ENCODE assay signal across 9 mouse cellular contexts in the genomic region with DNA sequence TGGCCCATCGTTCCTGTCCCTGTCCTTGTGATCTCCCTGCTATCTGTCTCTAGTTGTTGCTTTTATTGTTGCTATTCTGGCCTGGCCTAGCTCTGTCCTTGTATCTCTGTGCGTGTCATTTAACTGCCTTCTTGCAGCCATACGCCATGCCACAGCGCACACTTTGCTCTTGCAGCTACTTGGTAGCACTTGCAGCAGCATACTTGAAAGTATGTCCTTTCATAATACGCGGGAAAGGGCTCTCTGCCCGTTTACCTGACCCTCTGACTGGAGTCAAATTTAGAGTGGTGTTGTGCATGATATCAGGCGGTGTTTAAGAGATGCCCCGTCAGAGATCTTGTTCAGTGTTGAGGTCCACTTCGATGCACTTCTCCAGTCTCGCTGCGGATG. TPM values are rescaled to one million over a fixed set of nuclear protein-coding genes. Genes with fewer than 3 reads are reported as not detected.
DNase-seq lines count a peak whose midpoint lies in the region; ATAC-seq and TF ChIP-seq lines count a peak whose summit lies in the region.
"Had no signal": no experiment of that assay in that cellular context is flagged by ENCODE, and none has a peak within 500 bp of the region (broad histone marks: within the 10 kb centered on the region; RNA-seq: fewer than 3 reads in every experiment).

No protein-coding gene starts in this region.

- in situ Hi-C loops in Patski (cut with MboI; ENCODE audit: low pct_unique_long_range_greater_than_20kb): no loop called here

- DNase-seq in left cerebral cortex, postnatal 36 days (ENCODE audit: low spot score in 2 of 2): peak; percentile 17 to 22
- no peak for DNase-seq in left cerebral cortex, postnatal 10 days (ENCODE audit: extremely low spot score in 1 of 2, low spot score in 2 of 2)
- peak; percentile 13 for DNase-seq in Patski (ENCODE audit: low read depth, low spot score)
- DNase-seq in kidney, postnatal 10 days: peak; percentile 9
- peak; percentile 47 for DNase-seq in naive thymus-derived CD4-positive, alpha-beta T cell, adult 2 months (ENCODE audit: low read depth)
- DNase-seq in adrenal gland, postnatal 4 days (ENCODE audit: low spot score in 2 of 2): no peak
- DNase-seq in gastrocnemius, adult 8-10 months (ENCODE audit: low spot score in 2 of 2): no peak

- CTCF ChIA-PET in Patski (lab: Charles Lee): no interaction called here

- ATAC-seq in Patski: no peak
- ATAC-seq in erythroid progenitor cell, adult 5-6 weeks (replicated peaks; ENCODE audit: low FRiP score, poor library complexity, severe bottlenecking): 0 out of 2 replicates have a peak, but pooled peaks have one; percentile 37

- peaks cover 6% of the 10 kb centered on the region for H3K27me3 ChIP-seq in Patski

- POLR2A ChIA-PET in Patski (lab: Charles Lee): no interaction called here

- intact Hi-C loops in left cerebral cortex, postnatal 36 days (cut with DNase I): loop anchor here (5.0 to 10.0 kb wide), 2 partner anchors 742 to 985 kb away; no protein-coding TSS in a partner anchor
- intact Hi-C loops in left cerebral cortex, postnatal 10 days (cut with DNase I): loop anchor here (5.0 kb wide), 1 partner anchor 742 kb away; no protein-coding TSS in a partner anchor

- TF ChIP-seq CTCF in Patski (IDR thresholded peaks at IDR 0.05): no peak

RNA-seq across cellular contexts. Expression of gene Opa1, which starts 0.6 kb away (rescaled TPM):
- total RNA-seq in left cerebral cortex, postnatal 36 days (2021): 100 to 1,000 TPM; 109 to 113 TPM
- 100 to 1,000 TPM; 115 to 119 TPM for total RNA-seq in left cerebral cortex, postnatal 10 days (2021)
- polyA plus RNA-seq in Patski (2021): 56.8 TPM
- total RNA-seq in erythroid progenitor cell, adult 5-6 weeks (2015; ENCODE audit: low replicate concordance): 18.0 and 23.5 TPM in 2 replicates
- 38.6 and 40.0 TPM in 2 replicates for total RNA-seq in erythroid progenitor cell, adult 5-6 weeks (2017; ENCODE audit: low replicate concordance)
- total RNA-seq in adrenal gland, postnatal 4 days (2021): 10 to 100 TPM; 87.7 to 93.4 TPM
- total RNA-seq in gastrocnemius, adult 8-10 months (2022): 10 to 100 TPM; 73.2 to 92.0 (median 83.4) TPM

RNA-seq across cellular contexts. Expression of gene Atp13a4, which starts 35.1 kb away (rescaled TPM):
- 10 to 100 TPM; 10.3 to 12.7 TPM for total RNA-seq in left cerebral cortex, postnatal 36 days (2021)
- 10 to 100 TPM in 1 of 2 experiments, 1 to 10 TPM in 1; 8.8 to 10.3 TPM for total RNA-seq in left cerebral cortex, postnatal 10 days (2021)
- polyA plus RNA-seq in Patski (2021): not detected
- total RNA-seq in erythroid progenitor cell, adult 5-6 weeks (2015; ENCODE audit: low replicate concordance): not detected in 2 replicates
- total RNA-seq in erythroid progenitor cell, adult 5-6 weeks (2017; ENCODE audit: low replicate concordance): not detected in 2 replicates
- 1 to 10 TPM in 1 of 2 experiments, under 1 TPM in 1; 0.51 to 2.8 TPM for total RNA-seq in adrenal gland, postnatal 4 days (2021)
- total RNA-seq in gastrocnemius, adult 8-10 months (2022): not detected
- total RNA-seq: heart, postnatal 36 days had no signal

Comparison
In these comparisons a context has a peak if more than half of its experiments do, and no peak if none do; other contexts are left out.
1. DNase-seq: peak in left cerebral cortex, postnatal 36 days (2 of 2), Patski (single experiment), kidney, postnatal 10 days (single experiment) and naive thymus-derived CD4-positive, alpha-beta T cell, adult 2 months (single experiment); none in left cerebral cortex, postnatal 10 days (0 of 2), adrenal gland, postnatal 4 days (0 of 2) and gastrocnemius, adult 8-10 months (0 of 2).